Mouse (Mus musculus): Measurements from ENCODE around the gene Gm12216. TPM values are rescaled to one million over a fixed set of nuclear protein-coding genes. Genes with fewer than 3 reads are reported as not detected.

Gene Gm12216
- polyA plus RNA-seq, 1 experiment, result not detected

GRCm38 (mm10) chr11:53771001-53771744 is 87.9 kb downstream of the Gm12216 start:
- TF ChIP-seq GATA1 (IDR thresholded peaks at IDR 0.05; ENCODE audit: low read length) (no peak), TAL1 (IDR thresholded peaks at IDR 0.05; ENCODE audit: low read length) (no peak)
- no peak overlapping the region for H3K4me3 ChIP-seq (replicated peaks)
- H3K4me1 ChIP-seq (ENCODE audit: control insufficient read depth), result peaks cover 13% of the 10 kb centered on the region
- H3K27me3 ChIP-seq (ENCODE audit: control insufficient read depth), result peaks cover 44% of the 10 kb centered on the region
- peaks cover 15% of the 10 kb centered on the region; the same call in 1 of the 2 replicates for H3K36me3 ChIP-seq (ENCODE audit: control insufficient read depth)
- no peaks in the 10 kb centered on the region for H3K9me3 ChIP-seq (ENCODE audit: control insufficient read depth, low read length)

DNA sequence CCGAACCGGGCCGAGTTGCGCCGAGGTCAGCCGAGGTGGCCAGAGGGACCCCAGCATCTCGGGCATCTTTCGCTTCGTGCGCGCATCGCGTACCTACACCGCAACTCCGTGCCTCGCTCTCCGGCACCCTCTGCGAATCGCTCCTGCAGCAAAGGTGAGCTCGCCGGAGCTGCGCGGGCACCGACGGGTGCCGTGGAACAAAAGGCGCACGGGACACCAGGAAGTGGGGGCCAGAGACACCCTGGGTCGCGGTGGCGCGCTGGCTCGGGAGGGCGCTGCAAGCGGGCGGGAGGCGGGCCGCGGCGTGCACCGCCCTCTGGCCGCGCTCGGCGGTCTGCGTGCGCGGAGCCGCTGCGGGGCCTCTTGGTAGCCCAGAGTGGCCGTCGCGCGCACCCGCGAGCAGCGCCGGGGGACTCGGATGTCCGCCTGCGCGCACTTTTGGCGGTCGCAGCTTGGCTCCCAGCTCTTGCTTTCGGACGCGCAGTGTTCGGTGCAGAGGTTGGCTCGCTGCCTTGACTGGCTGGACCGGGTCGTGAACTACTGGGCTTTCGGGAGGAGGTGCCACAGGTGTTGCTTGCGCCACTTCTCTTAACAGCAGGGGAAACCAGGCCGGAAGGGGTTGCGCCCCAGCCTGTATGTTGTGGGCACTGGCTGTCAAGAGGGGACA is 88.8 kb downstream of the Gm12216 start:
- Histone ChIP-seq H3K4me3 (replicated peaks) (peak overlapping the region; percentile 61), H3K27me3 (ENCODE audit: control insufficient read depth) (peaks cover 51% of the 10 kb centered on the region), H3K9me3 (ENCODE audit: control insufficient read depth, low read length) (no peaks in the 10 kb centered on the region), H3K36me3 (ENCODE audit: control insufficient read depth) (peaks cover 10% of the 10 kb centered on the region; the same call in 1 of the 2 replicates), H3K4me1 (ENCODE audit: control insufficient read depth) (peaks cover 13% of the 10 kb centered on the region)
- TF ChIP-seq TAL1 (IDR thresholded peaks at IDR 0.05; ENCODE audit: low read length) (no peak), GATA1 (IDR thresholded peaks at IDR 0.05; ENCODE audit: low read length) (no peak)

GRCm38 (mm10) chr11:53769760-53770124 is 89.3 kb downstream of the Gm12216 start, which contains the start of gene Irf1:
Gene Irf1 (plus strand): TSS chr11:53770014.
- peaks cover 53% of the 10 kb centered on the region for H3K27me3 ChIP-seq (ENCODE audit: control insufficient read depth)
- peaks cover 13% of the 10 kb centered on the region for H3K4me1 ChIP-seq (ENCODE audit: control insufficient read depth)
- TF ChIP-seq GATA1 (IDR thresholded peaks at IDR 0.05; ENCODE audit: low read length), result no peak
- TF ChIP-seq TAL1 (IDR thresholded peaks at IDR 0.05; ENCODE audit: low read length), result no peak

GRCm38 (mm10) chr11:53769185-53769576 is 89.9 kb downstream of the Gm12216 start:
- peaks cover 13% of the 10 kb centered on the region for H3K4me1 ChIP-seq (ENCODE audit: control insufficient read depth)
- H3K36me3 ChIP-seq (ENCODE audit: control insufficient read depth), result peaks cover 7% of the 10 kb centered on the region; the same call in 1 of the 2 replicates
- no peak overlapping the region for H3K4me3 ChIP-seq (replicated peaks)
- no peaks in the 10 kb centered on the region for H3K9me3 ChIP-seq (ENCODE audit: control insufficient read depth, low read length)
- peaks cover 58% of the 10 kb centered on the region for H3K27me3 ChIP-seq (ENCODE audit: control insufficient read depth)
- no peak for TF ChIP-seq TAL1 (IDR thresholded peaks at IDR 0.05; ENCODE audit: low read length)
- no peak for TF ChIP-seq GATA1 (IDR thresholded peaks at IDR 0.05; ENCODE audit: low read length)

More at GRCm38 (mm10) chr11:53769760-53770124, 89.3 kb downstream of the Gm12216 start, which contains the start of gene Irf1:
- Histone ChIP-seq H3K4me3 (replicated peaks) (peak within 1 kb of the TSS; percentile 61), H3K9me3 (ENCODE audit: control insufficient read depth, low read length) (no peaks in the 10 kb centered on the region), H3K36me3 (ENCODE audit: control insufficient read depth) (peaks cover 9% of the 10 kb centered on the region; the same call in 1 of the 2 replicates)

DNA sequence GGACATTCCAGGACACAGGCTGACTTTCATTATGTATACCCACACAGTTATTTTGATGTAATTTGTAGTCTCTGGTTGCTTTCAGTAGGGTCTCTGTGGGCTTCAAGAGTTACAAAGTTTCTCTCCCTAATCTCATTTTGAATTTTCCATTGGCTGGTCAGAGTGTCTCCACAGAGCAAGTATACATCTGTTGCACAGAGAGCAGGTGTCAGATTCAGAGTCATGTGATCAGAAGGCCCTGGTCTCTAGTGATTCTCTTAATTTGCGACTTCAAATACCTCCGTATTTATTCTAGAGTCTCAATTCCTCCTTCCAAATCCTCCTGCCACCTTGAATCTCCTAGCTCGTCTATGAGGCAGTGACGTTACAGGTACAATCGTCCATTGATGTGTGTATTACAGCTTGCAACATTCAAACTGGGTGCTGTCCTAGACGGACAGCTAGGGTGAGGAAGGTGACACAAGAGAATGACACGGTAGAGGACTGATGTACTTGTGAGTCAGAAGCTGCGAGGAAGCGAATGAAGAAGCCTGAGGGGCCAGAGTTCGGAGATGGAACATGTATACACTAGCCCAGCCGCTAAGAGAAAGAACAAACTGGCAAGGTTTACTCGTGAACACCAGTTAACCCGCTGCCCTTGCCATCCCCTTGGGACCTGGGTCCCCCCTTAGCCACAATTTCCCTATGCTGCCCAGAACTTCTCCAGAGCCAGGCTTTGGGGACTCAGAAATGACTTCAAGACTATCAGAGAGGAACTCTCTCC is 90.5 kb downstream of the Gm12216 start:
- Histone ChIP-seq H3K27me3 (ENCODE audit: control insufficient read depth) (peaks cover 64% of the 10 kb centered on the region), H3K9me3 (ENCODE audit: control insufficient read depth, low read length) (no peaks in the 10 kb centered on the region), H3K36me3 (ENCODE audit: control insufficient read depth) (peaks cover 1% of the 10 kb centered on the region; the same call in 1 of the 2 replicates), H3K4me1 (ENCODE audit: control insufficient read depth) (peaks cover 17% of the 10 kb centered on the region), H3K4me3 (replicated peaks) (no peak overlapping the region)
- TF ChIP-seq GATA1 (IDR thresholded peaks at IDR 0.05; ENCODE audit: low read length), result no peak
- TF ChIP-seq TAL1 (IDR thresholded peaks at IDR 0.05; ENCODE audit: low read length), result no peak

DNA sequence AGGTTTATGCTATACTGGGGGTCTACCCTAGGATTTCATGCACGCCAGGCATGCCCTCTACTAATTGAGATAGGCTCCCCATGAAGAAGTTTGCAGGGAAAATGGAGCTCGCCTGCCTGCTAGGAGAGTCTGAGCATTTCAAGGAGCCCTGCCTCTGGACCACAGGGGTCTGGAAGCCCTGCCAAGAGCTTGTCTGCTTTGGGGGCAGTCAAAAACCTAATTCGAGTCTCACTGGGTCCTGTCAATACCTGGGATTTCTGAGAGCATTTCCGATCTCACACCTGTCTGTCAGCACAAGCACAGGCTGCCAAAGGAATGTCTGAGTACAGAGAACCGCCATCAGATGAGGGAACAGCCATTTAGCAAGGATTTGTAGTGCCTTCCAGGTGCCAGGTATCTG is 94.5 kb downstream of the Gm12216 start:
- no peak overlapping the region for H3K4me3 ChIP-seq (replicated peaks)
- H3K4me1 ChIP-seq (ENCODE audit: control insufficient read depth), result peaks cover 20% of the 10 kb centered on the region
- H3K9me3 ChIP-seq (ENCODE audit: control insufficient read depth, low read length), result no peaks in the 10 kb centered on the region
- TF ChIP-seq TAL1 (IDR thresholded peaks at IDR 0.05; ENCODE audit: low read length), result no peak
- TF ChIP-seq GATA1 (IDR thresholded peaks at IDR 0.05; ENCODE audit: low read length), result no peak
- no peaks in the 10 kb centered on the region for H3K36me3 ChIP-seq (ENCODE audit: control insufficient read depth)
- H3K27me3 ChIP-seq (ENCODE audit: control insufficient read depth), result peaks cover 62% of the 10 kb centered on the region

- no peaks in the 10 kb centered on the region for H3K9me3 ChIP-seq (ENCODE audit: control insufficient read depth, low read length)
- no peaks in the 10 kb centered on the region for H3K36me3 ChIP-seq (ENCODE audit: control insufficient read depth)
- H3K4me3 ChIP-seq (replicated peaks), result peak overlapping the region; percentile 52
- H3K27me3 ChIP-seq (ENCODE audit: control insufficient read depth), result peaks cover 52% of the 10 kb centered on the region
- TF ChIP-seq TAL1 (IDR thresholded peaks at IDR 0.05; ENCODE audit: low read length), result no peak
- TF ChIP-seq GATA1 (IDR thresholded peaks at IDR 0.05; ENCODE audit: low read length), result no peak
- H3K4me1 ChIP-seq (ENCODE audit: control insufficient read depth), result peaks cover 19% of the 10 kb centered on the region
Measured at GRCm38 (mm10) chr11:53763496-53764140, 95.4 kb downstream of the Gm12216 start.

GRCm38 (mm10) chr11:53762827-53763495 is 96.1 kb downstream of the Gm12216 start:
- TF ChIP-seq GATA1 (IDR thresholded peaks at IDR 0.05; ENCODE audit: low read length) (no peak), TAL1 (IDR thresholded peaks at IDR 0.05; ENCODE audit: low read length) (no peak)
- H3K9me3 ChIP-seq (ENCODE audit: control insufficient read depth, low read length), result no peaks in the 10 kb centered on the region
- no peaks in the 10 kb centered on the region for H3K36me3 ChIP-seq (ENCODE audit: control insufficient read depth)
- H3K27me3 ChIP-seq (ENCODE audit: control insufficient read depth), result peaks cover 48% of the 10 kb centered on the region
- H3K4me1 ChIP-seq (ENCODE audit: control insufficient read depth), result peaks cover 19% of the 10 kb centered on the region
- peak overlapping the region; percentile 52 for H3K4me3 ChIP-seq (replicated peaks)

All from erythroblast, embryonic 14.5 days (primary cell).